Mouse (Mus musculus): ENCODE results near the gene Ncam1.

DNA sequence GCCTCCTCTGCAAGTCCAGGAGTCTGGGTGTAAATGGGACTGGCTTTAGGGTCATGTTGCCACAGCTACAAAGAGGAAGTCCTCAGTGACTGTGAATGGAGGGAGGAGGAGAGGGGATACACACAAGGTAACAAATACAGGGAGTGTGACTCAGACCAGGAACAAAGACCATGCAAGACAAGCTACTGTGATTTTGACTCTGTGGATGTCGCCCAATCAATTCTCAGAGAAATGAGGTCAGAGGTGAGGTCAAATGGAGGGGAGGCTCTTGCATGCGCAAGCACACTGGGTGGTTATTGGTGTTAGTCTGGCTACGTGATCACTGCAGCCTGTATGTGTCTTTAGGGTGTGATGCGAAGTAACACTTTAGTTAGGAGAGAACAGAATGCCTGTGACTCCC is 268.0 kb downstream of the Ncam1 start:
- TF ChIP-seq CTCF (IDR thresholded peaks at IDR 0.05; ENCODE audit: low read depth, low read length): no peak
- TF ChIP-seq GATA1 (IDR thresholded peaks at IDR 0.05; ENCODE audit: borderline replicate concordance, low read length): no peak
